Mouse (Mus musculus) heart, embryonic 12.5 days (tissue): ENCODE data around the gene Ccr7. TPM values are rescaled to one million over a fixed set of nuclear protein-coding genes. Genes with fewer than 3 reads are reported as not detected.

Source experiments
- ATAC-seq: fragments of 200-750 bp; cut with Nextera tagmentation; 2 replicates; pipeline ENCODE4 v1.8.0; 2017; ENCODE audit warnings: moderate TSS enrichment, moderate library complexity; ENCODE audit not compliant: insufficient number of reproducible peaks, low FRiP score
- H3K27ac ChIP-seq: fragments of 300-500 bp; sonication (generic); 2 replicates; pipeline ENCODE4 v1.5.1; 2016; ENCODE audit warnings: mild to moderate bottlenecking, moderate library complexity; ENCODE audit not compliant: poor library complexity, severe bottlenecking
- H3K27me3 ChIP-seq: fragments of 300-500 bp; sonication (generic); replicated peaks from 2 replicates; pipeline ENCODE4 v1.6.1; 2016; ENCODE audit warnings: mild to moderate bottlenecking, moderate library complexity
- H3K36me3 ChIP-seq: fragments of 300-500 bp; sonication (generic); 2 replicates; pipeline ENCODE4 v1.6.1; 2016; ENCODE audit warnings: mild to moderate bottlenecking, moderate library complexity
- H3K4me1 ChIP-seq: fragments of 300-500 bp; sonication (generic); replicated peaks from 2 replicates; pipeline ENCODE4 v1.6.1; 2016; ENCODE audit warnings: mild to moderate bottlenecking
- H3K4me2 ChIP-seq: fragments of 300-500 bp; sonication (generic); 2 replicates; pipeline ENCODE4 v1.6.1; 2016; ENCODE audit warnings: mild to moderate bottlenecking, moderate library complexity
- H3K4me3 ChIP-seq: fragments of 300-500 bp; sonication (generic); 2 replicates; pipeline ENCODE4 v1.5.1; 2016; ENCODE audit warnings: mild to moderate bottlenecking
- H3K9ac ChIP-seq: fragments of 300-500 bp; sonication (generic); 2 replicates; pipeline ENCODE4 v1.6.1; 2016; ENCODE audit warnings: mild to moderate bottlenecking, moderate library complexity
- H3K9me3 ChIP-seq: fragments of 300-500 bp; sonication (generic); replicated peaks from 2 replicates; pipeline ENCODE4 v1.6.1; 2016; ENCODE audit warnings: mild to moderate bottlenecking, moderate library complexity
- WGBS: fragments of 180-500 bp; shearing (Covaris S2); methylation state at CpG from one replicate; pipeline ENCODE4 v1.1.7; 2016; 5-methylcytosine and 5-hydroxymethylcytosine counted together
- polyA plus RNA-seq: library from polyadenylated mRNA; unstranded; fragments of >200 nt; fragmentation: Nextera tagmentation; extraction: Ambion mirVana; gene quantifications from 2 replicates; pipeline ENCODE4 v1.2.1, GENCODE M21; 2016

Ccr7 gene
- polyA plus RNA-seq, 1 experiment from 2014 or later = 0.08 TPM

DNA sequence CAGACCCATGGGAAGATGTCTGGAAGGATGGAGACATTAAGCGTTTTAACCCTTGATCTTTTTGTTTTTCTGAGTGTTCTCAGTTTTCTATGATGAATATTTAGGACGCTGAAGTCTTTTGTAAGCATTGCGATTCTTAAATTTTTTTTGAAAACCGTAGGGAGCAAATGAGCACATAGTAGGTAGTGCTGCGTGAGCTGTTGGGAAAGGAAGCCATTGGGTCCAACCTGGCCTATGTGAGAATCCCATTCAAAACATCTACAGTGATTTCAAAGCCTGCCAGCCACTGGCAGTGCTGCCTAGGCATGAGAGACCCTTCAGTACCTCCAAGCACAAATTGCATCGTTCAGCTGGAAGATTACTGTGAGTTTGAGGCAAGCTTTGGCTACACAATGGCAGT, 15.1 kb upstream of the Ccr7 start:
- no peak overlapping the region for H3K4me2 ChIP-seq
- peaks cover 3% of the 10 kb centered on the region; the same call in 1 of the 2 replicates for H3K9me3 ChIP-seq
- ATAC-seq = no peak
- no peaks in the 10 kb centered on the region for H3K4me1 ChIP-seq
- WGBS = 88% methylated on average over 6 of the region's 6 CpGs
- H3K27ac ChIP-seq = no peak overlapping the region
- no peaks in the 10 kb centered on the region for H3K27me3 ChIP-seq
- no peaks in the 10 kb centered on the region for H3K36me3 ChIP-seq
- H3K4me3 ChIP-seq = no peak overlapping the region
- H3K9ac ChIP-seq = no peak overlapping the region

DNA sequence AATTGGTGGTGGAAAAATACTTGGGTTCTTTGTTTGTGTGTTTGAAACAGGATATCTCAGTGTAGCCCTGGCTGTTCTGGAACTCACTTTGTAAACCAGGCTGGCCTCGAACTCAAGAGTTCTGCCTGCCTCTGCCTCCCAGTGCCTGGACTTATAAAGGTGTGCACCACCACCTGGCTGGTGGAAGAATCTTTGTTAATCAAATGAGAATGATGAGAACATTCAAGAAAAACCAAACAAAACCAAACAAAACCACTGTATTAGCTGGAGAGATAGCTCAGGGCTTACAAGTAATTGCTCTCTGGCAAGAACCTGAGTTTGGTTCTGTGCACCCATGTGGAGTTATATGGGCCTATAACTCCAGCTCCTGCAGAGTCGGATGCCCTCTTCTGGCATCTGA, 14.6 kb upstream of the Ccr7 start:
- 82% methylated on average over 2 of the region's 2 CpGs for WGBS
- Histone ChIP-seq H3K4me1 (no peaks in the 10 kb centered on the region), H3K36me3 (no peaks in the 10 kb centered on the region), H3K4me2 (no peak overlapping the region), H3K27me3 (no peaks in the 10 kb centered on the region), H3K4me3 (no peak overlapping the region), H3K27ac (no peak overlapping the region), H3K9ac (no peak overlapping the region), H3K9me3 (peaks cover 3% of the 10 kb centered on the region; the same call in 1 of the 2 replicates)
- ATAC-seq = no peak

DNA sequence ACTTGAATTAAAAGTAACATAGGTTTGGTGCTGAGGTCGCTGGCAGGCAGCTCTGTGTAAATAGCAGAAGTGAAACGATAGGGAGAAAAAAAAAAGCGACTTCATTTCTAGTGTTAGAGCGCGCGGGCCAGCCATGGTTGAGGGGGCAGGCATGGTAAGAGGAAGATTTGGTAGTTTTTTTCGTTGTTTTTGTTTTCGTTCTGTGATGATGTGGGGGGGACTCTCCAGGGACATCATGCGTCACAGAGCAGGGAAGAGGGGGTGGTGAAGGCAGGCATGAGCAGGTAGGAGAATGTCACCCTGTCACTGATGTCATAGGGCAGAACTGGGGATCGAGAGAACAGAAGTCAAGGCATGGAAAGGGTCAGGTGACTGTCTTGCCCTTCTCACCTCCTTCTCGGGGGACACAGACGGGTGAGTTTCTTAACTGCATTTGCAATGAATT, 13.2 kb upstream of the Ccr7 start:
- Histone ChIP-seq H3K27me3 (no peaks in the 10 kb centered on the region), H3K9ac (no peak overlapping the region), H3K4me2 (no peak overlapping the region), H3K4me3 (no peak overlapping the region), H3K4me1 (no peaks in the 10 kb centered on the region), H3K9me3 (no peaks in the 10 kb centered on the region), H3K27ac (no peak overlapping the region), H3K36me3 (no peaks in the 10 kb centered on the region)
- 68% methylated on average over 12 of the region's 12 CpGs for WGBS
- no peak for ATAC-seq

DNA sequence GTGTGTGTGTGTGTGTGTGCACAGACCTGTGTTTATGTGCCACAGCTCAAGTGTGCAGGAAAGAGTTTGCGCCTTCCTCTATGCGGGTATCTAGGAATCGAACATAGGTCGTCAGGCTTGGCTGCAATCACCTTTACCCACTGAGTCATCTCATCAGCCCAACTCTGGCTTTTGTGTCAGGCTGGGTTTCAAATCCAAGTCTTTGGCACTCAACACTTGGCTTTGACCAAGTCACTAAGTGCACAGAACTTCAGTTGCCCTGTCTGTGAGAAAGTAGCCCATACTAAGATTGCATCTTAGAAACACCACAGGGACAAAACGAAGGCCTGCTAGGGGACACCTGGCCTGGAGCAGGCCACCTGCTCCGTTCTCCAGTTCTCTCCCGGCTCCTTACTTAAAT, 12.7 kb upstream of the Ccr7 start:
- no peak overlapping the region for H3K4me2 ChIP-seq

GRCm38 (mm10) chr11:99166241-99166640, 11.4 kb upstream of the Ccr7 start:
- Histone ChIP-seq H3K4me3 (no peak overlapping the region), H3K4me1 (no peaks in the 10 kb centered on the region), H3K27ac (no peak overlapping the region), H3K4me2 (no peak overlapping the region), H3K27me3 (no peaks in the 10 kb centered on the region), H3K9me3 (no peaks in the 10 kb centered on the region), H3K9ac (no peak overlapping the region), H3K36me3 (no peaks in the 10 kb centered on the region)
- no peak for ATAC-seq
- WGBS = 92% methylated on average over 7 of the region's 7 CpGs

More for the DNA sequence above, 12.7 kb upstream of the Ccr7 start:
- Histone ChIP-seq H3K36me3 (no peaks in the 10 kb centered on the region), H3K9me3 (no peaks in the 10 kb centered on the region), H3K4me3 (no peak overlapping the region), H3K27me3 (no peaks in the 10 kb centered on the region), H3K9ac (no peak overlapping the region), H3K4me1 (no peaks in the 10 kb centered on the region), H3K27ac (no peak overlapping the region)
- 87% methylated on average over 7 of the region's 7 CpGs for WGBS
- no peak for ATAC-seq

GRCm38 (mm10) chr11:99165031-99165752, 10.3 kb upstream of the Ccr7 start:
- no peak overlapping the region for H3K27ac ChIP-seq
- H3K9ac ChIP-seq = no peak overlapping the region
- no peak overlapping the region for H3K4me3 ChIP-seq
- H3K36me3 ChIP-seq = no peaks in the 10 kb centered on the region
- ATAC-seq = no peak
- no peaks in the 10 kb centered on the region for H3K9me3 ChIP-seq
- 64% methylated on average over 11 of the region's 11 CpGs for WGBS
- no peaks in the 10 kb centered on the region for H3K27me3 ChIP-seq
- no peaks in the 10 kb centered on the region for H3K4me1 ChIP-seq
- no peak overlapping the region for H3K4me2 ChIP-seq

DNA sequence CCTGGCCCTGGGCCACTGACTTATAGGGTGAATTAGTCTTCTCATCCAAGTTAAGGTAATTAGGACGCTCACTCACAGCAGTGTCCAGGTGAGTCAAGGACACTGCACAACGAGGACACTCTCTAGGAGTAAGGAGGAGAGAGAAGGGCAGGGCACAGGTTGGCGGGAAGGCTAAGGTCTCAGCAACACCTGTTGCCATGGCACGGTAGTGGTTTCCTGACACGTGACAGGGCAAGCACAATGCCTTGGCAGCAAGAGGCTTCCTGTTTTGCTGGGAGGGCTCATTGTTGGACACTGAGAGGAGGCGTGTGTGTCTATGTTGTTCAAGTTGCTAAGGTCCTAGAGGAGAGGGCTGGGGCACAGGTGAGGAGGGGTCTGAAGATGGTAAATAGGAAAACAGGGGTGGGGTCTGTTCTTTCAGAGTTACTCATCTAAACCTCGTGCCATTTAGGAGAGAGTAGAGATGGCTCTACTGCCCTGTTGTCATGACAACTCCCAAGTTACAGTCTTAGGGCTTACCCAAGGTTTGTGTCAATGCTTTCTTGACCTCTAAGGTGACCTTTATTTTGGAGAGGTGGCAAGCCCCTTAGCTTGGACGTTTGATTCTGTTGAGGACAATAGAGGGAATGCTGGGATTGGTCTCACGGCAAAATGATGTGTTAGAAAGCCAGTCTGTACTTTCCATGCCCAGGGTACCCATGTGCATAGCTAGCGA, 8.3 kb upstream of the Ccr7 start:
- no peak overlapping the region for H3K4me3 ChIP-seq
- H3K4me1 ChIP-seq = no peaks in the 10 kb centered on the region
- WGBS = 65% methylated on average over 10 of the region's 10 CpGs
- H3K9me3 ChIP-seq = 0 out of 2 replicates have a peak, but pooled peaks cover 3% of the 10 kb centered on the region
- H3K4me2 ChIP-seq = no peak overlapping the region
- no peaks in the 10 kb centered on the region for H3K36me3 ChIP-seq
- no peaks in the 10 kb centered on the region for H3K27me3 ChIP-seq
- no peak for ATAC-seq
- no peak overlapping the region for H3K9ac ChIP-seq
- H3K27ac ChIP-seq = no peak overlapping the region

GRCm38 (mm10) chr11:99161648-99162047, 6.8 kb upstream of the Ccr7 start:
- Histone ChIP-seq H3K4me2 (no peak overlapping the region), H3K9ac (no peak overlapping the region), H3K27ac (no peak overlapping the region), H3K9me3 (0 out of 2 replicates have a peak, but pooled peaks cover 3% of the 10 kb centered on the region), H3K4me3 (no peak overlapping the region), H3K36me3 (no peaks in the 10 kb centered on the region), H3K4me1 (no peaks in the 10 kb centered on the region), H3K27me3 (no peaks in the 10 kb centered on the region)
- 34% methylated on average over 5 of the region's 5 CpGs for WGBS
- ATAC-seq = no peak

DNA sequence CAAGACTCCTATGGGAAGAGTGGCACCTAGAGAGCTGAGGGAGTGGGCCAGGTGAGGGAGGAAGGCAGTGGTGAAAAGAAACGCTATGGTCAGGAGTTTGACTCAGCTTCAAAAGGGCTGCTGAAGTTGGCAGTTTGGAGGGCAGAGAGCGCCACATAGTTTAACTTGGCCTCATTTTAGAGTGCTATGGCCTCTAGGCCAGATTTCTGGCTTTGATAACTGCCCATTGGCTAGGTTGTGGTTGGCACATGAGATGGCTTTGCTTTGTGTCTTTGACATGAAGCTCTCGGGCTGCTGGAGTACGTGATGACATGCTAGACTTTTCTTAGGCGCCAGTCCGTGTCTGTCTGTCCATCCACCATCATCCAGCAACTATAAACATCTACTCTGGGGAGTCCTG, 5.4 kb upstream of the Ccr7 start:
- Histone ChIP-seq H3K27me3 (no peaks in the 10 kb centered on the region), H3K9me3 (0 out of 2 replicates have a peak, but pooled peaks cover 3% of the 10 kb centered on the region), H3K4me2 (no peak overlapping the region), H3K36me3 (no peaks in the 10 kb centered on the region), H3K4me3 (no peak overlapping the region), H3K9ac (no peak overlapping the region), H3K4me1 (no peaks in the 10 kb centered on the region), H3K27ac (no peak overlapping the region)
- 88% methylated on average over 6 of the region's 6 CpGs for WGBS
- ATAC-seq = no peak

GRCm38 (mm10) chr11:99155817-99156216, 940 bp upstream of the Ccr7 start:
- H3K4me3 ChIP-seq = no peak overlapping the region
- no peaks in the 10 kb centered on the region for H3K36me3 ChIP-seq
- no peaks in the 10 kb centered on the region; the same call in 1 of the 2 replicates for H3K4me1 ChIP-seq
- 86% methylated on average over 9 of the region's 9 CpGs for WGBS
- peaks cover 11% of the 10 kb centered on the region for H3K27me3 ChIP-seq
- no peak for ATAC-seq
- H3K27ac ChIP-seq = no peak overlapping the region
- 0 out of 2 replicates have a peak, but pooled peaks cover 3% of the 10 kb centered on the region for H3K9me3 ChIP-seq
- no peak overlapping the region for H3K4me2 ChIP-seq
- H3K9ac ChIP-seq = no peak overlapping the region
